Mouse (Mus musculus) neural tube, embryonic 11.5 days (tissue): ENCODE measurements around the gene Grid2. TPM values are rescaled to one million over a fixed set of nuclear protein-coding genes. Genes with fewer than 3 reads are reported as not detected.

Source experiments
- ATAC-seq: fragments of 200-750 bp; cut with Nextera tagmentation; 2 replicates; pipeline ENCODE4 v1.8.0; 2017; ENCODE audit warnings: moderate number of reproducible peaks, mild to moderate bottlenecking, moderate TSS enrichment, moderate library complexity; ENCODE audit not compliant: insufficient read depth, low FRiP score, low TSS enrichment
- DNase-seq: peaks from one replicate; pipeline ENCODE4 v3.0.0-alpha.2; 2015; ENCODE audit warnings: low spot score
- H3K27ac ChIP-seq: fragments of 300-500 bp; sonication (generic); 2 replicates; pipeline ENCODE4 v1.5.1; 2014; ENCODE audit warnings: low read depth, mild to moderate bottlenecking, low read length
- H3K27me3 ChIP-seq: fragments of 300-500 bp; sonication (generic); 2 replicates; pipeline ENCODE4 v1.6.1; 2014; ENCODE audit warnings: mild to moderate bottlenecking, low read length, mixed read lengths; ENCODE audit not compliant: control insufficient read depth, insufficient read depth
- H3K36me3 ChIP-seq: fragments of 300-500 bp; sonication (generic); 2 replicates; pipeline ENCODE4 v1.6.1; 2014; ENCODE audit warnings: mild to moderate bottlenecking, low read length, moderate library complexity, mixed read lengths; ENCODE audit not compliant: control insufficient read depth, insufficient read depth
- H3K4me1 ChIP-seq: fragments of 300-500 bp; sonication (generic); 2 replicates; pipeline ENCODE4 v1.6.1; 2014; ENCODE audit warnings: low read length, mixed read lengths; ENCODE audit not compliant: control insufficient read depth, insufficient read depth
- H3K4me2 ChIP-seq: fragments of 300-500 bp; sonication (generic); 2 replicates; pipeline ENCODE4 v1.6.1; 2014; ENCODE audit warnings: low read depth, mild to moderate bottlenecking, moderate library complexity
- H3K4me3 ChIP-seq: fragments of 300-500 bp; sonication (generic); 2 replicates; pipeline ENCODE4 v1.5.1; 2014; ENCODE audit warnings: low read depth, low read length
- H3K9ac ChIP-seq: fragments of 300-500 bp; sonication (generic); 2 replicates; pipeline ENCODE4 v1.6.1; 2014; ENCODE audit warnings: mild to moderate bottlenecking, low read length
- H3K9me3 ChIP-seq: fragments of 300-500 bp; sonication (generic); 2 replicates; pipeline ENCODE4 v1.6.1; 2016; ENCODE audit warnings: low read length; ENCODE audit not compliant: control insufficient read depth
- whole genome bisulfite sequencing: fragments of 180-500 bp; shearing (Covaris S2); extraction: QIAGEN DNeasy Blood & Tissue Kit; methylation state at CpG from one replicate; pipeline ENCODE4 v1.1.7; 2014; 5-methylcytosine and 5-hydroxymethylcytosine counted together
- polyA plus RNA-seq: library from polyadenylated mRNA; unstranded; fragments of >200 nt; fragmentation: Nextera tagmentation; extraction: Ambion mirVana; gene quantifications from 2 replicates; pipeline ENCODE4 v1.2.1, GENCODE M21; 2014

Gene Grid2
- polyA plus RNA-seq, 1 experiment from 2014 or later, result 3.3 TPM

GRCm38 (mm10) chr6:64596835-64597234, 1341.2 kb downstream of the Grid2 start:
- Histone ChIP-seq H3K4me2 (no peak overlapping the region), H3K4me3 (no peak overlapping the region), H3K9me3 (no peaks in the 10 kb centered on the region), H3K27ac (no peak overlapping the region), H3K4me1 (no peaks in the 10 kb centered on the region), H3K27me3 (no peaks in the 10 kb centered on the region), H3K36me3 (no peaks in the 10 kb centered on the region), H3K9ac (no peak overlapping the region)
- WGBS, result 20% methylated on average over 2 of the region's 2 CpGs
- ATAC-seq (0 out of 2 replicates have a peak, but pooled peaks have one; percentile 46), DNase-seq (peak; percentile 42)

GRCm38 (mm10) chr6:64598144-64598561, 1342.5 kb downstream of the Grid2 start:
- H3K27me3 ChIP-seq, result no peaks in the 10 kb centered on the region
- no peak overlapping the region for H3K4me3 ChIP-seq
- peak; percentile 51 for DNase-seq
- H3K4me1 ChIP-seq, result no peaks in the 10 kb centered on the region
- H3K9ac ChIP-seq, result no peak overlapping the region
- H3K36me3 ChIP-seq, result no peaks in the 10 kb centered on the region
- H3K9me3 ChIP-seq, result no peaks in the 10 kb centered on the region
- no peak overlapping the region for H3K27ac ChIP-seq
- WGBS, result 12% methylated on average over 4 of the region's 4 CpGs
- peak; percentile 74 for ATAC-seq
- no peak overlapping the region for H3K4me2 ChIP-seq

- Histone ChIP-seq H3K36me3 (no peaks in the 10 kb centered on the region), H3K4me1 (no peaks in the 10 kb centered on the region), H3K4me3 (no peak overlapping the region), H3K9me3 (no peaks in the 10 kb centered on the region), H3K9ac (no peak overlapping the region), H3K27me3 (no peaks in the 10 kb centered on the region), H3K27ac (no peak overlapping the region), H3K4me2 (no peak overlapping the region)
- DNase-seq (no peak), ATAC-seq (peak; percentile 58)
- whole genome bisulfite sequencing, result 25% methylated on average over 3 of the region's 3 CpGs
Observed at GRCm38 (mm10) chr6:64605753-64606152, 1350.1 kb downstream of the Grid2 start.

- Histone ChIP-seq H3K4me2 (no peak overlapping the region), H3K27me3 (no peaks in the 10 kb centered on the region), H3K9me3 (no peaks in the 10 kb centered on the region), H3K4me3 (no peak overlapping the region), H3K4me1 (no peaks in the 10 kb centered on the region), H3K9ac (no peak overlapping the region), H3K36me3 (no peaks in the 10 kb centered on the region), H3K27ac (no peak overlapping the region)
- no peak for ATAC-seq
- WGBS, result 92% methylated on average over 1 of the region's 1 CpGs
- DNase-seq, result no peak
Observed at GRCm38 (mm10) chr6:64607041-64607440, 1351.4 kb downstream of the Grid2 start.

GRCm38 (mm10) chr6:64607942-64608341, 1352.3 kb downstream of the Grid2 start:
- no peak overlapping the region for H3K4me3 ChIP-seq
- no peak overlapping the region for H3K27ac ChIP-seq
- no peaks in the 10 kb centered on the region for H3K9me3 ChIP-seq
- peak; percentile 53 for DNase-seq
- ATAC-seq, result no peak
- H3K36me3 ChIP-seq, result no peaks in the 10 kb centered on the region
- H3K9ac ChIP-seq, result no peak overlapping the region
- WGBS, result 12% methylated on average over 1 of the region's 1 CpGs
- H3K27me3 ChIP-seq, result no peaks in the 10 kb centered on the region
- no peak overlapping the region for H3K4me2 ChIP-seq
- H3K4me1 ChIP-seq, result no peaks in the 10 kb centered on the region

- H3K27me3 ChIP-seq, result no peaks in the 10 kb centered on the region
- DNase-seq (no peak), ATAC-seq (no peak)
- no peaks in the 10 kb centered on the region for H3K9me3 ChIP-seq
- no peak overlapping the region for H3K27ac ChIP-seq
- H3K4me3 ChIP-seq, result no peak overlapping the region
- no peaks in the 10 kb centered on the region for H3K36me3 ChIP-seq
- 62% methylated on average over 4 of the region's 4 CpGs for WGBS
- no peak overlapping the region for H3K4me2 ChIP-seq
- peaks cover 2% of the 10 kb centered on the region; the same call in 1 of the 2 replicates for H3K4me1 ChIP-seq
- H3K9ac ChIP-seq, result no peak overlapping the region
Observed at GRCm38 (mm10) chr6:64616843-64617242, 1361.2 kb downstream of the Grid2 start.

- H3K4me1 ChIP-seq, result peaks cover 2% of the 10 kb centered on the region; the same call in 1 of the 2 replicates
- H3K9ac ChIP-seq, result no peak overlapping the region
- DNase-seq, result peak; percentile 38
- no peaks in the 10 kb centered on the region for H3K9me3 ChIP-seq
- ATAC-seq, result no peak
- H3K27ac ChIP-seq, result no peak overlapping the region
- no peak overlapping the region for H3K4me3 ChIP-seq
- 66% methylated on average over 8 of the region's 8 CpGs for WGBS
- no peak overlapping the region for H3K4me2 ChIP-seq
- H3K27me3 ChIP-seq, result no peaks in the 10 kb centered on the region
- H3K36me3 ChIP-seq, result no peaks in the 10 kb centered on the region
Observed at GRCm38 (mm10) chr6:64617417-64618135, 1361.9 kb downstream of the Grid2 start.

GRCm38 (mm10) chr6:64623404-64623803, 1367.7 kb downstream of the Grid2 start:
- H3K9me3 ChIP-seq, result no peaks in the 10 kb centered on the region
- ATAC-seq, result no peak
- no peaks in the 10 kb centered on the region for H3K27me3 ChIP-seq
- H3K27ac ChIP-seq, result no peak overlapping the region
- no peaks in the 10 kb centered on the region for H3K36me3 ChIP-seq
- 55% methylated on average over 3 of the region's 3 CpGs for WGBS
- no peaks in the 10 kb centered on the region for H3K4me1 ChIP-seq
- no peak overlapping the region for H3K4me2 ChIP-seq
- no peak overlapping the region for H3K4me3 ChIP-seq
- DNase-seq, result no peak
- no peak overlapping the region for H3K9ac ChIP-seq

GRCm38 (mm10) chr6:64647661-64648060, 1392.0 kb downstream of the Grid2 start:
- 0 out of 2 replicates have a peak, but pooled peaks cover 3% of the 10 kb centered on the region for H3K4me1 ChIP-seq
- ATAC-seq, result no peak
- H3K4me2 ChIP-seq, result no peak overlapping the region
- H3K36me3 ChIP-seq, result no peaks in the 10 kb centered on the region
- no peaks in the 10 kb centered on the region for H3K27me3 ChIP-seq
- H3K9me3 ChIP-seq, result no peaks in the 10 kb centered on the region
- DNase-seq, result no peak
- H3K4me3 ChIP-seq, result no peak overlapping the region
- H3K9ac ChIP-seq, result no peak overlapping the region
- H3K27ac ChIP-seq, result no peak overlapping the region
